Mouse (Mus musculus): ENCODE data around the gene Qprt. TPM values are rescaled to one million over a fixed set of nuclear protein-coding genes. Genes with fewer than 3 reads are reported as not detected.

Gene Qprt
- 0.43 and 1.2 TPM in 2 replicates for polyA plus RNA-seq (2015; fragmentation: Nextera tagmentation; extraction: Ambion mirVana)

- no peak within 1 kb of the TSS for H3K27ac ChIP-seq (ENCODE audit: low read length)
- no peak within 1 kb of the TSS for H3K4me2 ChIP-seq (ENCODE audit: low read depth, low read length)
- H3K27me3 ChIP-seq (ENCODE audit: control insufficient read depth, insufficient read depth, low read depth, low read length) = peaks cover 18% of the 10 kb centered on the region
- no peaks in the 10 kb centered on the region for H3K36me3 ChIP-seq (ENCODE audit: control insufficient read depth, insufficient read depth, low read length)
- no peaks in the 10 kb centered on the region for H3K4me1 ChIP-seq (replicated peaks; ENCODE audit: control insufficient read depth, insufficient read depth, low read length)
- no peaks in the 10 kb centered on the region for H3K9me3 ChIP-seq (ENCODE audit: control insufficient read depth, low read length)
- no peak within 1 kb of the TSS for H3K9ac ChIP-seq (ENCODE audit: low read length)
- no peak for ATAC-seq (ENCODE audit: low read depth)
- WGBS = 18% methylated on average over 7 of the region's 7 CpGs
- H3K4me3 ChIP-seq (ENCODE audit: low read length) = no peak within 1 kb of the TSS
Measured at GRCm38 (mm10) chr7:127121911-127122270, at the start of gene Qprt. Gene Qprt, minus strand, starts transcription at chr7:127122226.

GRCm38 (mm10) chr7:127166501-127166900, 44.5 kb upstream of the Qprt start:
- 68% methylated on average over 5 of the region's 5 CpGs for WGBS
- Histone ChIP-seq H3K36me3 (ENCODE audit: control insufficient read depth, insufficient read depth, low read length) (no peaks in the 10 kb centered on the region), H3K4me2 (ENCODE audit: low read depth, low read length) (no peak overlapping the region), H3K27me3 (ENCODE audit: control insufficient read depth, insufficient read depth, low read depth, low read length) (no peaks in the 10 kb centered on the region), H3K4me3 (ENCODE audit: low read length) (no peak overlapping the region), H3K27ac (ENCODE audit: low read length) (no peak overlapping the region), H3K9me3 (ENCODE audit: control insufficient read depth, low read length) (no peaks in the 10 kb centered on the region), H3K9ac (ENCODE audit: low read length) (no peak overlapping the region), H3K4me1 (replicated peaks; ENCODE audit: control insufficient read depth, insufficient read depth, low read length) (no peaks in the 10 kb centered on the region)
- no peak for ATAC-seq (ENCODE audit: low read depth)

DNA sequence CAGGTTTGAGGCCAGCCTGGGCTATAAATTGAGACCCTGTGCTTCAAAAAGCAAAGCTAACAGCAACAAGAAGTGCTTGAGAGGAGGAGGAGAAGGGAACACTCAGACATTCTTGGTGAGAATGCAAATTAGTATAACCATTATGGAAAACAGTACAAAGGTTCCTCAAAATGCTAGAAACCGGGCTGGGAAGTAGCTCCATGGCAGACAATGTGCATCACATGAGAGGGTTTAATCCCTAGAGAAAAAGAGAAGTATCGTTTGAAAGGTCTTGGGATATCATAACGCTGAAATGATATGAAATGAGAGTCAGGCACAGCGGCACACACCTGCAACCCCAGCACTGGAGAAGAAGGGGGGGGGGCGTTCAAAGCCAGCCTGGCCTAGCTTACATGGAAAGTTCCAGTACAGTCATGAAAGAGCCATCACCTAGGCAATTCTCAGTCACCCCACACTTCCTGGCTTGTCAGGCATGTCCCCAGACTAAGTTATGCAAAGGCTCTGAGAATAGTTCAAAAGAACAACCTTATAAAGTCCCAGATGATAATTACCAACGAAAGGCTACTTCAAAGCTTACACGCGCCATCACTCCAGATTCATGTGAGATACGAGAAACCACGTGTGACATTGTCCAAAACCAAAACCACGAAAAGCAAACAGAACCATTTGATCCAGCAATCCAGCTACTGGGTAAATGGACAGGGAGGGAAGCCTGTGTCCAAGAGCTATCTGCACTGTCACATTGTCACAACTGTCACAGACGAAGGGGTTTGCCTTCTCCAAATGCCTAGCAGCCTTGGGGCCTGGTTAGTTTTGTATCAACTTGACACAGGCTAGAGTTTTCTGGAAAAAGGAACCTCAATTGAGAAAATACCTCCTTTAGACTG, 43.8 kb upstream of the Qprt start:
- Histone ChIP-seq H3K4me2 (ENCODE audit: low read depth, low read length) (no peak overlapping the region), H3K27ac (ENCODE audit: low read length) (no peak overlapping the region), H3K9ac (ENCODE audit: low read length) (no peak overlapping the region), H3K36me3 (ENCODE audit: control insufficient read depth, insufficient read depth, low read length) (no peaks in the 10 kb centered on the region), H3K27me3 (ENCODE audit: control insufficient read depth, insufficient read depth, low read depth, low read length) (no peaks in the 10 kb centered on the region), H3K9me3 (ENCODE audit: control insufficient read depth, low read length) (no peaks in the 10 kb centered on the region), H3K4me3 (ENCODE audit: low read length) (no peak overlapping the region), H3K4me1 (replicated peaks; ENCODE audit: control insufficient read depth, insufficient read depth, low read length) (no peaks in the 10 kb centered on the region)
- ATAC-seq (ENCODE audit: low read depth) = no peak
- WGBS = 78% methylated on average over 12 of the region's 12 CpGs

GRCm38 (mm10) chr7:127164002-127164401, 42.0 kb upstream of the Qprt start:
- Histone ChIP-seq H3K9ac (ENCODE audit: low read length) (no peak overlapping the region), H3K27me3 (ENCODE audit: control insufficient read depth, insufficient read depth, low read depth, low read length) (no peaks in the 10 kb centered on the region), H3K36me3 (ENCODE audit: control insufficient read depth, insufficient read depth, low read length) (no peaks in the 10 kb centered on the region), H3K27ac (ENCODE audit: low read length) (no peak overlapping the region), H3K9me3 (ENCODE audit: control insufficient read depth, low read length) (no peaks in the 10 kb centered on the region), H3K4me2 (ENCODE audit: low read depth, low read length) (no peak overlapping the region), H3K4me3 (ENCODE audit: low read length) (no peak overlapping the region), H3K4me1 (replicated peaks; ENCODE audit: control insufficient read depth, insufficient read depth, low read length) (no peaks in the 10 kb centered on the region)
- WGBS = 67% methylated on average over 4 of the region's 4 CpGs
- no peak for ATAC-seq (ENCODE audit: low read depth)

GRCm38 (mm10) chr7:127162546-127162945, 40.5 kb upstream of the Qprt start:
- no peak overlapping the region for H3K9ac ChIP-seq (ENCODE audit: low read length)
- H3K36me3 ChIP-seq (ENCODE audit: control insufficient read depth, insufficient read depth, low read length) = no peaks in the 10 kb centered on the region
- ATAC-seq (ENCODE audit: low read depth) = no peak
- H3K9me3 ChIP-seq (ENCODE audit: control insufficient read depth, low read length) = no peaks in the 10 kb centered on the region
- no peak overlapping the region for H3K4me3 ChIP-seq (ENCODE audit: low read length)
- no peaks in the 10 kb centered on the region for H3K27me3 ChIP-seq (ENCODE audit: control insufficient read depth, insufficient read depth, low read depth, low read length)
- H3K4me1 ChIP-seq (replicated peaks; ENCODE audit: control insufficient read depth, insufficient read depth, low read length) = no peaks in the 10 kb centered on the region
- WGBS = 87% methylated on average over 5 of the region's 5 CpGs
- H3K27ac ChIP-seq (ENCODE audit: low read length) = no peak overlapping the region
- no peak overlapping the region for H3K4me2 ChIP-seq (ENCODE audit: low read depth, low read length)

DNA sequence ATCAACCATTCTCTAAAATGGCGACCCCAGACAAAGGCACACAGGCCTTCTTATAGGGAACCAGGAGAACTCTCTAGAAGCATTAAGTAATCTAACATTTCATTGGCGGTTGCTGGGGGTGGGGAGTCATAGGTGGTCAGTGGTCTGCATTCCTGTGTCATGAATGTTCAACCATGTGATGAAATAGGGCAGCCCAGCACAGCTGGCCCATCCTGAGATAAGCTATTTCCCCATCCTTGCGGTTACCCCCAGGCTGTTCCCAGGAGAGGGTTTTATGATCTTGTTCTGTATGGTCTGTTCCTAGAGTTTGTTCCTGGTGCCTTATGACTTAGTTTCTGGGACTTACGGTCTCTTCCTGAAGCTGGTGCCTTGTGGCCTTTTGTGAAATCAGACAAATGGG, 35.5 kb upstream of the Qprt start:
- ATAC-seq (ENCODE audit: low read depth) = no peak
- Histone ChIP-seq H3K4me2 (ENCODE audit: low read depth, low read length) (no peak overlapping the region), H3K27me3 (ENCODE audit: control insufficient read depth, insufficient read depth, low read depth, low read length) (no peaks in the 10 kb centered on the region), H3K27ac (ENCODE audit: low read length) (no peak overlapping the region), H3K4me3 (ENCODE audit: low read length) (no peak overlapping the region), H3K36me3 (ENCODE audit: control insufficient read depth, insufficient read depth, low read length) (no peaks in the 10 kb centered on the region), H3K9ac (ENCODE audit: low read length) (no peak overlapping the region), H3K9me3 (ENCODE audit: control insufficient read depth, low read length) (no peaks in the 10 kb centered on the region), H3K4me1 (replicated peaks; ENCODE audit: control insufficient read depth, insufficient read depth, low read length) (no peaks in the 10 kb centered on the region)
- WGBS = 79% methylated on average over 4 of the region's 4 CpGs

GRCm38 (mm10) chr7:127153477-127153876, 31.5 kb upstream of the Qprt start:
- H3K27ac ChIP-seq (ENCODE audit: low read length) = no peak overlapping the region
- H3K27me3 ChIP-seq (ENCODE audit: control insufficient read depth, insufficient read depth, low read depth, low read length) = no peaks in the 10 kb centered on the region
- ATAC-seq (ENCODE audit: low read depth) = no peak
- no peak overlapping the region for H3K4me3 ChIP-seq (ENCODE audit: low read length)
- H3K9me3 ChIP-seq (ENCODE audit: control insufficient read depth, low read length) = no peaks in the 10 kb centered on the region
- H3K36me3 ChIP-seq (ENCODE audit: control insufficient read depth, insufficient read depth, low read length) = no peaks in the 10 kb centered on the region
- WGBS = 59% methylated on average over 3 of the region's 3 CpGs
- H3K4me2 ChIP-seq (ENCODE audit: low read depth, low read length) = no peak overlapping the region
- no peaks in the 10 kb centered on the region for H3K4me1 ChIP-seq (replicated peaks; ENCODE audit: control insufficient read depth, insufficient read depth, low read length)
- H3K9ac ChIP-seq (ENCODE audit: low read length) = no peak overlapping the region

DNA sequence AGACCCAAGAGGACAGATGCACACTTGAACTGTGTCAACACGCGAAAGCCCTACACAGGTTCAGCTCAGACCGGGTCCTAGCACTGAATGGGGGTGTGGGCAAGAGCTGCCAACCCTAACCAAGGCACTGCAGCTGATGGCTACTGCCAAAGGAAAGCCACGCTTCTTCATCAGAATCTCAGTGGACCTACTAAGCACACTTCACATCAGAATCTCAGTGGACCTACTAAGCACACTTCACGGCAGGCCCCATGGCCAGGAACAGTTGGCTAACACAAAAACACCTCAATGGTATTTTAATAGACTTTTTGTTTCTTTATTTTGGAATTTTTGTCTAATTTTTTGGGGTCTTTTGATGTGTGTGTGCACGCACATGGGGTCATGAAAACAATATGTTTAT, 30.4 kb upstream of the Qprt start:
- Histone ChIP-seq H3K4me3 (ENCODE audit: low read length) (no peak overlapping the region), H3K36me3 (ENCODE audit: control insufficient read depth, insufficient read depth, low read length) (no peaks in the 10 kb centered on the region), H3K4me2 (ENCODE audit: low read depth, low read length) (no peak overlapping the region), H3K9ac (ENCODE audit: low read length) (no peak overlapping the region), H3K27me3 (ENCODE audit: control insufficient read depth, insufficient read depth, low read depth, low read length) (no peaks in the 10 kb centered on the region), H3K4me1 (replicated peaks; ENCODE audit: control insufficient read depth, insufficient read depth, low read length) (0 out of 2 replicates have a peak, but pooled peaks cover 6% of the 10 kb centered on the region), H3K9me3 (ENCODE audit: control insufficient read depth, low read length) (no peaks in the 10 kb centered on the region), H3K27ac (ENCODE audit: low read length) (no peak overlapping the region)
- no peak for ATAC-seq (ENCODE audit: low read depth)
- 86% methylated on average over 6 of the region's 6 CpGs for WGBS

DNA sequence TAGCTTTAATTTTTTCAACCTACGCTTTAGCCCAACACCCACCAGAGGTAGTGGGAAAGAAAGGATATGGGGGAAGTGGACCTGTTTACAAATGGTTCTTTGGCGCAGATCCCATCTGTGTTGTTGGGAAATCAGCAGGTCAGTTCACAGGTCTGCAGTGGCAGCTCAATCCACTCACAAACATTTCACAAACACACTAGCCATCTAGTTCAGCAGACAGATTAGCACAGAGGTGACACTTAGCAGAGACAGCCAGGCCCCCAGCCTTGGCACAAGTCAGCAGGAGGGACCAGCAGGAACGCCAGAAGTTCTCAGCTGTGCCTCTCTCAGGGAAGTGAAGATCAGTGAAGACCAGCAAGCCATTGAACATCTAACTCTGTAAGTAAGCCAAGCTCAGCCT, 25.9 kb upstream of the Qprt start:
- Histone ChIP-seq H3K9ac (ENCODE audit: low read length) (no peak overlapping the region), H3K27ac (ENCODE audit: low read length) (no peak overlapping the region), H3K9me3 (ENCODE audit: control insufficient read depth, low read length) (no peaks in the 10 kb centered on the region), H3K36me3 (ENCODE audit: control insufficient read depth, insufficient read depth, low read length) (no peaks in the 10 kb centered on the region), H3K4me3 (ENCODE audit: low read length) (no peak overlapping the region), H3K4me1 (replicated peaks; ENCODE audit: control insufficient read depth, insufficient read depth, low read length) (0 out of 2 replicates have a peak, but pooled peaks cover 6% of the 10 kb centered on the region), H3K4me2 (ENCODE audit: low read depth, low read length) (no peak overlapping the region), H3K27me3 (ENCODE audit: control insufficient read depth, insufficient read depth, low read depth, low read length) (no peaks in the 10 kb centered on the region)
- ATAC-seq (ENCODE audit: low read depth) = peak; percentile 85
- WGBS = 31% methylated on average over 3 of the region's 3 CpGs
